Mouse (Mus musculus) cerebellum, adult 2 months (tissue): ENCODE measurements around the gene Mrgpra1.
"Not testable (repeated sequence)": the region's sequence is repeated elsewhere in the genome, so short reads cannot be mapped to it uniquely, and the experiment has no call there.

Source experiments
- CTCF ChIP-seq: fragments of 200-500 bp; IDR thresholded peaks from 2 replicates; pipeline ENCODE4 v1.5.1; 2011; ENCODE audit warnings: low read depth, mild to moderate bottlenecking, control low read depth, low read length, moderate library complexity, borderline replicate concordance; ENCODE audit not compliant: insufficient read depth
- POLR2A ChIP-seq: fragments of 200-500 bp; IDR thresholded peaks from 2 replicates; pipeline ENCODE4 v1.6.1; 2011; ENCODE audit warnings: low read length, control low read depth, borderline replicate concordance; ENCODE audit not compliant: insufficient read depth

- TF ChIP-seq POLR2A, CTCF: not testable (repeated sequence)
Measured at GRCm38 (mm10) chr7:47341389-47341788, 12.7 kb downstream of the Mrgpra1 start.
